Mouse (Mus musculus) stomach, postnatal 0 days (tissue): Measurements from ENCODE around the gene Nudt5.

ENCODE experiments used
- CTCF ChIP-seq: IDR thresholded peaks from 2 replicates; pipeline ENCODE4 v1.5.1; 2016; ENCODE audit warnings: antibody characterized with exemption, low read depth, mild to moderate bottlenecking, moderate library complexity
- EP300 ChIP-seq: optimal IDR thresholded peaks from 2 replicates; pipeline ENCODE3; 2016; ENCODE audit warnings: antibody characterized with exemption

DNA sequence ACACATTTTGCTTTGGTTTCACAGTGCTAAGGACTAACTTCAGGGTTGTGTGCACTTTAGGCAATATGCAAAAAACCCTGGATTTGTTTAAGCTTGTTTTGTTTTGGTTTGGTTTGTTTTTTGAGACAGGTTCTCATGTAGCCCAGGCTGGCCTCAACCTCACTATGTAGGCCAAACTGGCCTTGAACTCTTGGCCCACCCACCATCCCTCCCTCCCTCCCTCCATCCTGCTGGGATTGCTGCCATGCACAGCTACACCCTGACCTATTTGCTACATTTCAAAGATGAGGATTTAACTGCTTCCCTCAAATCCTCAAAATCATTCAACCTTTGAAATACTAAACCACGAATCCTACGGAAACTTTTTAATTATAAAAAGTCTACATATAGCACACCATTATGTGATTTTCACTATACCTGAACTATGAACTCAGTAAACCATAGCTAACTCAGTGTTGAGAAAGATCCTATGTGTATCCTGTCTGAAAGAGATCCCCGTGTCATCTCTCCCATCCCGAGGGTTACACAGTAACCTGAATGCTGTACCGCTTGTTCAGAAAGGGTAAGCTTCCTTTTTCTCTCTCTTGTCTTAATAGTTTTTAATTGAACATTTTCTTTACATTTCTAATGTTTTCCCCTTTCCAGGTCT is 19.4 kb upstream of the Nudt5 start:
- TF ChIP-seq CTCF (no peak), EP300 (no peak)
